Mouse (Mus musculus) bone marrow, adult 2 months (tissue): ENCODE data around the gene Nts.

Experiments used
- CTCF ChIP-seq: fragments of 200-500 bp; IDR thresholded peaks from 2 replicates; pipeline ENCODE4 v1.5.1; 2011; ENCODE audit warnings: low read length, control low read depth; ENCODE audit not compliant: control insufficient read depth, insufficient read depth
- POLR2A ChIP-seq: fragments of 200-500 bp; IDR thresholded peaks from 2 replicates; pipeline ENCODE4 v1.6.1; 2011; ENCODE audit warnings: low read depth, mild to moderate bottlenecking, control low read depth, low read length, borderline replicate concordance; ENCODE audit not compliant: control insufficient read depth

GRCm38 (mm10) chr10:102511461-102511806 lies 21.1 kb upstream of the Nts start:
- TF ChIP-seq POLR2A, result no peak
- TF ChIP-seq CTCF, result no peak
